Mouse (Mus musculus) duodenum, adult 2 months (tissue): ENCODE measurements around the gene Pigs. TPM values are rescaled to one million over a fixed set of nuclear protein-coding genes. Genes with fewer than 3 reads are reported as not detected.

ENCODE experiments used
- polyA plus RNA-seq: library from polyadenylated mRNA; depleted of rRNA; stranded (reverse); fragments of >200 nt; gene quantifications from 2 replicates; pipeline ENCODE4 v1.2.3, GENCODE M21; 2012; ENCODE audit warnings: low replicate concordance; rRNA removed

Pigs gene
- 90.6 and 95.6 TPM in 2 replicates for polyA plus RNA-seq

GRCm38 (mm10) chr11:78327634-78328511, at the start of gene Pigs:
TSS of gene Pigs (plus strand) at chr11:78328415.

GRCm38 (mm10) chr11:78290654-78291053, 37.6 kb upstream of the Pigs start, which contains the start of gene BC030499:
TSS of gene BC030499 (plus strand) at chr11:78290841.

GRCm38 (mm10) chr11:78301357-78302084, 26.7 kb upstream of the Pigs start, which contains the start of gene Spag5:
TSS of gene Spag5 (plus strand) at chr11:78301529.

GRCm38 (mm10) chr11:78322860-78323259, 5.4 kb upstream of the Pigs start, which contains the start of gene Aldoc:
TSS of gene Aldoc (plus strand) at chr11:78322968.

GRCm38 (mm10) chr11:78343381-78344327, 15.4 kb downstream of the Pigs start, which contains the start of gene Unc119:
TSS of gene Unc119 (plus strand) at chr11:78343482.

GRCm38 (mm10) chr11:78386508-78387043, 58.4 kb downstream of the Pigs start, which contains the start of gene Foxn1:
TSS of gene Foxn1 (minus strand) at chr11:78386558.

Other genes with a start within 250 kb of the Pigs start
- gene Eral1, start 248.0 kb upstream of the Pigs start, polyA plus RNA-seq: 18.0 and 20.9 TPM in 2 replicates
- gene Fam222b, start 233.8 kb upstream of the Pigs start, polyA plus RNA-seq: 16.0 and 18.4 TPM in 2 replicates
- 110 and 140 TPM in 2 replicates for gene Traf4, start 162.8 kb upstream of the Pigs start, polyA plus RNA-seq
- 4.4 and 8.1 TPM in 2 replicates for gene Nek8, start 151.7 kb upstream of the Pigs start, polyA plus RNA-seq
- 13.9 and 16.6 TPM in 2 replicates for gene Tlcd1, start 151.7 kb upstream of the Pigs start, polyA plus RNA-seq
- 21.1 and 31.3 TPM in 2 replicates for gene Rpl23a, start 144.8 kb upstream of the Pigs start, polyA plus RNA-seq
- gene Rab34, start 140.0 kb upstream of the Pigs start, polyA plus RNA-seq: 16.4 and 23.3 TPM in 2 replicates
- 0.08 TPM in 1 of 2 replicates, not detected in the other for gene Proca1, start 135.0 kb upstream of the Pigs start, polyA plus RNA-seq
- 59.0 and 80.1 TPM in 2 replicates for gene Sdf2, start 82.7 kb upstream of the Pigs start, polyA plus RNA-seq
- gene Supt6, start 82.4 kb upstream of the Pigs start, polyA plus RNA-seq: 26.9 and 28.7 TPM in 2 replicates
- 62.4 and 65.4 TPM in 2 replicates for gene 2610507B11Rik, start 66.7 kb upstream of the Pigs start, polyA plus RNA-seq
- 0.12 and 0.16 TPM in 2 replicates for gene BC030499, start 37.6 kb upstream of the Pigs start, polyA plus RNA-seq
- 7.9 and 16.4 TPM in 2 replicates for gene Spag5, start 26.9 kb upstream of the Pigs start, polyA plus RNA-seq
- gene Aldoc, start 5.4 kb upstream of the Pigs start, polyA plus RNA-seq: 13.5 and 30.0 TPM in 2 replicates
- gene Unc119, start 15.1 kb downstream of the Pigs start, polyA plus RNA-seq: 15.2 and 20.6 TPM in 2 replicates
- gene Foxn1, start 58.1 kb downstream of the Pigs start, polyA plus RNA-seq: not detected in 2 replicates
- gene Slc13a2, start 93.8 kb downstream of the Pigs start, polyA plus RNA-seq: 12.7 and 401 TPM in 2 replicates
- 455 and 700 TPM in 2 replicates for gene Slc46a1, start 137.3 kb downstream of the Pigs start, polyA plus RNA-seq
- gene Sarm1, start 169.3 kb downstream of the Pigs start, polyA plus RNA-seq: 0.36 and 0.68 TPM in 2 replicates
- 1.8 and 2.6 TPM in 2 replicates for gene Vtn, start 170.7 kb downstream of the Pigs start, polyA plus RNA-seq
- not detected in 2 replicates for gene Sebox, start 175.0 kb downstream of the Pigs start, polyA plus RNA-seq
- 4.4 and 5.1 TPM in 2 replicates for gene Tmem199, start 183.8 kb downstream of the Pigs start, polyA plus RNA-seq
- gene Poldip2, start 183.8 kb downstream of the Pigs start, polyA plus RNA-seq: 21.7 and 26.2 TPM in 2 replicates
- 34.4 and 36.2 TPM in 2 replicates for gene Tnfaip1, start 207.9 kb downstream of the Pigs start, polyA plus RNA-seq
- gene Ift20, start 207.9 kb downstream of the Pigs start, polyA plus RNA-seq: 113 and 115 TPM in 2 replicates
- 29.6 and 51.8 TPM in 2 replicates for gene Tmem97, start 222.4 kb downstream of the Pigs start, polyA plus RNA-seq